Mouse (Mus musculus) embryonic fibroblast, embryonic 13.5 days (primary cell): Measurements from ENCODE around the gene Atxn7l3. TPM values are rescaled to one million over a fixed set of nuclear protein-coding genes. Genes with fewer than 3 reads are reported as not detected.

Experiments used
- H3K27ac ChIP-seq: 2 replicates; pipeline ENCODE4 v1.5.1; 2012; ENCODE audit warnings: low read length, control low read depth, inconsistent platforms; ENCODE audit not compliant: insufficient read depth
- H3K4me1 ChIP-seq: 2 replicates; pipeline ENCODE4 v1.6.1; 2011; ENCODE audit warnings: low read length; ENCODE audit not compliant: control insufficient read depth, insufficient read depth
- H3K4me3 ChIP-seq: 2 replicates; pipeline ENCODE4 v1.5.1; 2011; ENCODE audit warnings: mild to moderate bottlenecking, control low read depth, low read length; ENCODE audit not compliant: insufficient read depth
- CTCF ChIP-seq: IDR thresholded peaks from 2 replicates; pipeline ENCODE4 v1.5.1; 2011; ENCODE audit warnings: mild to moderate bottlenecking, control low read depth, low read length, moderate library complexity, borderline replicate concordance; ENCODE audit not compliant: insufficient read depth
- POLR2A ChIP-seq: IDR thresholded peaks from 2 replicates; pipeline ENCODE4 v1.6.1; 2011; ENCODE audit warnings: low read depth, mild to moderate bottlenecking, control low read depth, low read length, moderate library complexity
- polyA plus RNA-seq: library from polyadenylated mRNA; stranded (reverse); fragments of >200 nt; gene quantifications from 2 replicates; pipeline ENCODE4 v1.2.4, GENCODE M21; 2011; ENCODE audit warnings: low read depth; ENCODE audit not compliant: missing spikeins, insufficient read length

Gene Atxn7l3
- polyA plus RNA-seq, 1 experiment = 55.6 TPM

- Histone ChIP-seq H3K4me3 (no peak overlapping the region), H3K27ac (peak overlapping the region; percentile 5; the same call in 1 of the 2 replicates), H3K4me1 (peaks cover 17% of the 10 kb centered on the region)
- no peak for TF ChIP-seq CTCF
- no peak for TF ChIP-seq POLR2A
These were observed 15.5 kb upstream of the Atxn7l3 start for GRCm38 (mm10) chr11:102311966-102312365.

DNA sequence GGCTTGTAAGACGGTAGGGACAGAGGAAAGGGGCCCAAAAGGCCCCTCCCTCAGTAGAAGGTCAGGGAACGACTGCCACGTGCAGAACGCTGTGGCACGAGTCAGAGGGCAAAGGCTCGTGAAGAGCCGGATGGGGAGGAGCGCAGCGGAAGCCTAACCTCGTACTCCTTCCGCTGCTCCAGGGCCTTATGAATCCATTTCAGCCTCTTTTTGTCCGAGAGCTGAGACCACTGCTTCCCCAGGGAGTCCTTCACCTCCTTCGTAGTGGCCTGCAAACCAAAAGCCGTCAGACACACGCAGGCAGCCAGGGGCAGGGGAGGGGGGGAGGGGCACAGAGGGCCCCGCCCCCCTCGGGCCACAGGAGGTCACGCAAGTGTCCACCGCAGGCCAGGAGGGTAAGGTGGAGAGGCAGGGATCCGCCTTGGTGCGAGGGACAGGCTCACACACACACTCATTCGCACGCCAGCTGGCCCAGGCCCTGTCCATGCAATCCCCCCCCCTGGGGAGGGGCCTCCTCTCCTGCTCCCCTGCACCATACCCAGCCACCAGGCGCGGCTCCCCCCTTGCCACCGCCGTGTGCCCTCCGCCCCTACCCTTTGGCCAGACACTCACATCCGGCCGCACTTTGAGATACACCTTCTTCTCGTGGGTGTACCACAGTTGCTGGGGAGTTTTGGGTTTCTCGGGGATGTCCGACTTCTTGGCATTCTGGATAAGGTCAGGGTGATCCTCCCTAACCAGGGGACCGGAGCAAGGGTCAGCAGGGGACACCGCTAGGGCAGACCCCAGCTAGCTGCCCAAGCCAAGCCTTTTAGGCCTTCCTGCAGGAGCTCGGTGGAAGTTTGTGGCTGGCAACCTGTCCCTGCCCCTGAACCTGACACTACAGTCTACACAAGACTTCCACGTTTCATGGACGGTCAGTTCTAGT is 14.6 kb upstream of the Atxn7l3 start:
- H3K4me1 ChIP-seq = peaks cover 17% of the 10 kb centered on the region
- H3K27ac ChIP-seq = no peak overlapping the region
- no peak overlapping the region for H3K4me3 ChIP-seq
- no peak for TF ChIP-seq CTCF
- TF ChIP-seq POLR2A = no peak; the same call in 1 of the 2 replicates

DNA sequence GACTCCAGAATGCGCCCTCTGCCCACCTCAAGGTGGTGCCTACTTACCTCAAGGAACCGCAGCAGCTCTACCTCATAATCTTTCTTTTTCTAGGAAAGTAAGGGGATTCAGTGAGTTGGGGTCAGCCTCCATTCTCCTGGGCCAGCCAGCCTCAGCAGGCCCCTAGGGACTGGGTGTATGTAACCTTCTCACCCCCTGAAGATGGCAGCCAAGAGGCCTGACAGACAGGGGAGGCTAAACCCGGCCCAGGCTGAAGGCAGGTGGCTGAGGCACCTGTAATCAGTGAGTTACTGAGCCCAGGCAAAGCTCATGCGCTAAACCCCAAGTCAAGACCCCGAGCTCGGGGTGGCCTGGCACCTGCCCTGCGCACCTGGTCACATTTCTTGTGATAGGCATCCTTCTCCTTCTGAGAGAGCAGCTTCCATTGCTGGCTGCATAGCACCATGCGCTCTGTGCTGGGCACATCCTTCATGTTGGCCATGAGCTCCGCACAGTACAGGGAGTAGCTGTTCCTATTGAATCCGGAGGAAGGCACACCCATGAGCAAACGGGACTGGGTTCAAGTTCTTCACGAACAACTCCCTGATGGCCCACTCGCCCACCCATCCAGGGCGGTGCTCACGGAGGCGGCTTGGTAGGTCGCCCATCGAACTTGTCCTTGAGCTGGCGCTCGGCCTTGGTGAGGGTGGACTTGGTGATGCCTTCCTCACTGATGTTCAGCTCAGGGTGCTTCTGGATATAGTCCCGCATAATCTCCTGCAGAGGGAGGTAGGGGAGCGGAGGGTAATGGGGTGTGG is 13.6 kb upstream of the Atxn7l3 start:
- Histone ChIP-seq H3K27ac (no peak overlapping the region), H3K4me1 (peaks cover 9% of the 10 kb centered on the region), H3K4me3 (peak overlapping the region; percentile 50)
- TF ChIP-seq POLR2A (0 out of 2 replicates have a peak, but pooled peaks have one; percentile 9), CTCF (no peak)

GRCm38 (mm10) chr11:102308979-102309378 is 12.5 kb upstream of the Atxn7l3 start:
- Histone ChIP-seq H3K27ac (peak overlapping the region; percentile 20; the same call in 1 of the 2 replicates), H3K4me1 (peaks cover 9% of the 10 kb centered on the region), H3K4me3 (peak overlapping the region; percentile 50)
- peak; percentile 63 for TF ChIP-seq CTCF
- TF ChIP-seq POLR2A = peak; percentile 66

DNA sequence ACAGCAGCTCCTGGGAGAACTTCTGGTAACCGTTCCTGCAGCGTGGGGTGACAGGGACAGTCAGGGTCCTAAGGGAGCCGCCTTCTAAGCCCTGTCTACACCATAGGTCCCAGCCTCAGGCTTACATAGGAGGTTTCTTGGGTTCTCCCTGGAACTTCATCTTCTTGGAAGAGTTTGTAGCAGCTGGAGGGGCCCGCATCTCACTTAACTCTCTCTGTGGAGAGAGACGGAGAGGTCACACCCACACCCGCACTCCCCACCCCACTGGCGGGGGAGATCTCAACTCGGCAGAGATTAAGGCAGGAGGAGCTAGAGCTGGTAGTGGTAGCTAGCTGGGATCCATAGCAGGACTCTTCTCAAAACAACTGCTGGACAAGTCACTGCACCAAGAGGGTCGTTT is 11.7 kb upstream of the Atxn7l3 start:
- TF ChIP-seq CTCF (no peak), POLR2A (no peak)
- Histone ChIP-seq H3K4me3 (no peak overlapping the region), H3K27ac (no peak overlapping the region), H3K4me1 (peaks cover 9% of the 10 kb centered on the region)

GRCm38 (mm10) chr11:102305359-102305758 is 8.9 kb upstream of the Atxn7l3 start:
- TF ChIP-seq CTCF = no peak
- no peak for TF ChIP-seq POLR2A
- Histone ChIP-seq H3K4me1 (peaks cover 6% of the 10 kb centered on the region), H3K4me3 (no peak overlapping the region), H3K27ac (no peak overlapping the region)

DNA sequence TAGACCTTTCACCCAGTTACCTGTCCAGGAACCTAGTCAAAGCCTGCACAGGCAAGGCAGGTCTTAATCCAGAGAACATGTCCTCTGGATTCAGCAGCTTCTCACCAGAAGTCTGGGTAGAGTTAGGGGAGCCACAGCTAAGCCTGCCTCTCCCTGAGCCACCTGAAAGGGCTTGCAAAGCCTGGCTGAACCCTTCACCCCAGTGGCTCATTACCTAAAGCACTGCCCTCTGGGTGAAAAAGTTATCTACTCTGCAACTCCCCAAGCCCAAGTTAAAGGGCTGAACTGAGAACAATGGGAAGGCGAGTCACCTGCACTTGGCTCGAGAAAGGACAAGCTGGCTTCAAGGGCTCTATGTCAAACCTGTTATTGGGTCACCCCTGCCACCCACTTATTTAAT is 7.7 kb upstream of the Atxn7l3 start:
- TF ChIP-seq CTCF (no peak), POLR2A (no peak)
- Histone ChIP-seq H3K27ac (no peak overlapping the region), H3K4me1 (no peaks in the 10 kb centered on the region), H3K4me3 (no peak overlapping the region)

DNA sequence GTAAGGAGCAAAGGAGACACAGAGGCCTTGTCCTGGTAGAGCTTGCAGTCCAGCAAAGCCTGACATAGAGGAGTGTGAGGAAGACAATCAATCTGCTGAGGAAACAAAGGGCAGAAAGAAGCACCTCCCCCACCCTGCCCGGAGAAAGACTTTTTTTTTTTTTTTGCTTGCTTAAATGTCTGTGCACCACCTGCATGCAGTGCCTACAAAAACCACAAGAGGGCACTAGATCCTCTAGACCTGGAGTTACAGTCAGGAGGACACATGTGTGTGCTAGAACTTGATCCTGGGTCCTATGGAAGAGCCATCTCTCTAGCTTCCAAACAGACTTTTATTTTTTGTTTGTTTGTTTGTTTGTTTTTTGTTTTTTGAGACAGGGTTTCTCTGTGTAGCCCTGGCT is 3.4 kb upstream of the Atxn7l3 start:
- no peak for TF ChIP-seq POLR2A
- TF ChIP-seq CTCF = no peak

GRCm38 (mm10) chr11:102297577-102298556 is 1.4 kb upstream of the Atxn7l3 start:
- TF ChIP-seq POLR2A (no peak; the same call in 1 of the 2 replicates), CTCF (no peak)
- H3K4me1 ChIP-seq = no peaks in the 10 kb centered on the region
- peak overlapping the region; percentile 96 for H3K27ac ChIP-seq
- H3K4me3 ChIP-seq = peak overlapping the region; percentile 73

More for the DNA sequence above, 3.4 kb upstream of the Atxn7l3 start:
- Histone ChIP-seq H3K4me1 (no peaks in the 10 kb centered on the region), H3K27ac (no peak overlapping the region), H3K4me3 (no peak overlapping the region)
